19 mouse cellular contexts compared by ENCODE assay signal in the genomic region with DNA sequence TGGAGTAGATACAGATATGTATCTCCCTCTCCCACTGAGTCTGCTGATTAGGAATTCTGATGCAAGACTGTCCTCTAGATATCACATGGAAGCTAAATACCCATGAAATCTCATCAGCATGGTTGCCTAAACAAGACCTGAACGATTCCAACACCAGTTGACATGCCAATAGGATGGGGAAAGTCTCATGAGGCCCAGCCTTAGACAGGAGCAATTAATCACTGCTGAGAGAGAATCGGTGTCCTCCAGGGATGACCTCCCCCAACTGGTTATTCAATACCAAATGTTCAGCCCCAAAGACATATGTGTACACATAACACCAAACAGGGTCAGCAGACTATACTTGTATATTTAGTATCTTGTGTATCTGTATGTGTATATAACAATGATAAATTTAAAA.
DNase-seq lines count a peak whose midpoint lies in the region; ATAC-seq and TF ChIP-seq lines count a peak whose summit lies in the region.
"Had no signal": no experiment of that assay in that cellular context is flagged by ENCODE, and none has a peak within 500 bp of the region (broad histone marks: within the 10 kb centered on the region; RNA-seq: fewer than 3 reads in every experiment).

No protein-coding gene starts in this region.

- ATAC-seq in heart, embryonic 11.5 days (replicated peaks; ENCODE audit: insufficient number of reproducible peaks, low FRiP score, low TSS enrichment) = no peak
- 0 out of 2 replicates have a peak, but pooled peaks have one; percentile 45 for ATAC-seq in hindbrain, embryonic 16.5 days
- no peak for ATAC-seq in forebrain, embryonic 14.5 days
- ATAC-seq: midbrain, embryonic 15.5 days had no signal

- no peaks in the 10 kb centered on the region for H3K79me3 ChIP-seq in C2C12 (ENCODE audit: low read depth)

- H3K27me3 ChIP-seq in heart, embryonic 11.5 days (ENCODE audit: control insufficient read depth, insufficient read depth, low read length) = no peaks in the 10 kb centered on the region
- H3K27me3 ChIP-seq in C2C12 (ENCODE audit: control insufficient read depth, insufficient read depth, insufficient read length) = no peaks in the 10 kb centered on the region
- H3K27me3 ChIP-seq in hindbrain, embryonic 16.5 days (replicated peaks; ENCODE audit: control insufficient read depth, insufficient read depth, low read length) = no peaks in the 10 kb centered on the region
- H3K27me3 ChIP-seq in forebrain, embryonic 14.5 days (replicated peaks; ENCODE audit: control insufficient read depth, insufficient read depth, low read length) = no peaks in the 10 kb centered on the region
- H3K27me3 ChIP-seq: limb, embryonic 15.5 days; midbrain, embryonic 15.5 days; neural tube, embryonic 12.5 days had no signal

- H3K36me3 ChIP-seq in heart, embryonic 11.5 days (ENCODE audit: control insufficient read depth, insufficient read depth, low read length) = no peaks in the 10 kb centered on the region
- H3K36me3 ChIP-seq in C2C12 (ENCODE audit: control insufficient read depth, insufficient read depth) = no peaks in the 10 kb centered on the region
- H3K36me3 ChIP-seq in hindbrain, embryonic 16.5 days (ENCODE audit: control insufficient read depth, insufficient read depth, low read length) = no peaks in the 10 kb centered on the region
- H3K36me3 ChIP-seq in forebrain, embryonic 14.5 days (ENCODE audit: control insufficient read depth, insufficient read depth, low read length) = no peaks in the 10 kb centered on the region
- H3K36me3 ChIP-seq: limb, embryonic 15.5 days; midbrain, embryonic 15.5 days; neural tube, embryonic 12.5 days had no signal

- no peak overlapping the region for H3K27ac ChIP-seq in heart, embryonic 11.5 days (ENCODE audit: low read depth, low read length)
- H3K27ac ChIP-seq in embryonic fibroblast, embryonic 13.5 days (ENCODE audit: insufficient read depth, low read length) = peak overlapping the region; percentile 89
- H3K27ac ChIP-seq in hindbrain, embryonic 16.5 days (ENCODE audit: low read depth, low read length) = no peak overlapping the region
- H3K27ac ChIP-seq in forebrain, embryonic 14.5 days (ENCODE audit: low read depth, low read length) = no peak overlapping the region
- H3K27ac ChIP-seq: layer of hippocampus, adult 2 months; limb, embryonic 15.5 days; midbrain, embryonic 15.5 days; neural tube, embryonic 12.5 days had no signal

- intact Hi-C loops in gastrocnemius, postnatal 36 days (cut with DNase I) = no loop called here

- no peaks in the 10 kb centered on the region for H3K4me1 ChIP-seq in heart, embryonic 11.5 days (ENCODE audit: control insufficient read depth, insufficient read depth, low read length)
- peaks cover 9% of the 10 kb centered on the region for H3K4me1 ChIP-seq in embryonic fibroblast, embryonic 13.5 days (ENCODE audit: control insufficient read depth, insufficient read depth, low read length)
- H3K4me1 ChIP-seq in hindbrain, embryonic 16.5 days (ENCODE audit: control insufficient read depth, insufficient read depth, low read depth, low read length) = no peaks in the 10 kb centered on the region
- no peaks in the 10 kb centered on the region for H3K4me1 ChIP-seq in forebrain, embryonic 14.5 days (ENCODE audit: control insufficient read depth, insufficient read depth, low read length)
- H3K4me1 ChIP-seq: limb, embryonic 15.5 days; midbrain, embryonic 15.5 days; neural tube, embryonic 12.5 days had no signal

- no peak for TF ChIP-seq CTCF in C2C12 (IDR thresholded peaks at IDR 0.05; ENCODE audit: control insufficient read depth, insufficient read depth, insufficient read length)
- TF ChIP-seq CTCF in embryonic fibroblast, embryonic 13.5 days (IDR thresholded peaks at IDR 0.05; ENCODE audit: borderline replicate concordance, insufficient read depth, low read length) = no peak

- TF ChIP-seq POLR2A in embryonic fibroblast, embryonic 13.5 days (IDR thresholded peaks at IDR 0.05; ENCODE audit: low read depth, low read length) = no peak

- peak; percentile 57 for DNase-seq in heart, adult 11 months
- no peak for DNase-seq in spleen, postnatal 10 days (ENCODE audit: low spot score in 2 of 2)
- DNase-seq in forebrain, embryonic 14.5 days (ENCODE audit: low spot score) = no peak
- no peak for DNase-seq in gastrocnemius, postnatal 36 days
- DNase-seq: cerebellum, adult 2 months; gastrocnemius, postnatal 10 days; kidney, adult 18-20 months; kidney, postnatal 10 days; layer of hippocampus, postnatal 36 days; lung, postnatal 14 days; right cerebral cortex, postnatal 14 days had no signal

- H3K79me2 ChIP-seq in C2C12 (ENCODE audit: control insufficient read depth, insufficient read depth) = no peaks in the 10 kb centered on the region

- H3K9ac ChIP-seq in heart, embryonic 11.5 days (ENCODE audit: low read depth, low read length) = no peak overlapping the region
- no peak overlapping the region for H3K9ac ChIP-seq in hindbrain, embryonic 16.5 days (ENCODE audit: low read depth, low read length)
- H3K9ac ChIP-seq in forebrain, embryonic 14.5 days (ENCODE audit: low read length) = no peak overlapping the region
- H3K9ac ChIP-seq: limb, embryonic 15.5 days; midbrain, embryonic 15.5 days; neural tube, embryonic 12.5 days had no signal

- H3K9me3 ChIP-seq in heart, embryonic 11.5 days (replicated peaks; ENCODE audit: control insufficient read depth, low read length) = no peaks in the 10 kb centered on the region
- H3K9me3 ChIP-seq in hindbrain, embryonic 16.5 days (ENCODE audit: control insufficient read depth, low read length) = no peaks in the 10 kb centered on the region
- no peaks in the 10 kb centered on the region for H3K9me3 ChIP-seq in forebrain, embryonic 14.5 days (replicated peaks; ENCODE audit: control insufficient read depth, low read length)
- H3K9me3 ChIP-seq: limb, embryonic 15.5 days; midbrain, embryonic 15.5 days; neural tube, embryonic 12.5 days had no signal

- no peak overlapping the region for H3ac ChIP-seq in C2C12 (ENCODE audit: control insufficient read depth, insufficient read length, low read depth)

- H3K4me2 ChIP-seq in heart, embryonic 11.5 days = no peak overlapping the region
- H3K4me2 ChIP-seq in hindbrain, embryonic 16.5 days (ENCODE audit: low read length) = no peak overlapping the region
- no peak overlapping the region for H3K4me2 ChIP-seq in forebrain, embryonic 14.5 days (ENCODE audit: low read length)
- H3K4me2 ChIP-seq: limb, embryonic 15.5 days; midbrain, embryonic 15.5 days; neural tube, embryonic 12.5 days had no signal

- H3K4me3 ChIP-seq in heart, embryonic 11.5 days (ENCODE audit: low read depth, low read length) = no peak overlapping the region
- no peak overlapping the region for H3K4me3 ChIP-seq in C2C12 (ENCODE audit: insufficient read depth, poor library complexity, severe bottlenecking)
- no peak overlapping the region for H3K4me3 ChIP-seq in embryonic fibroblast, embryonic 13.5 days (ENCODE audit: insufficient read depth, low read length)
- no peak overlapping the region for H3K4me3 ChIP-seq in hindbrain, embryonic 16.5 days (ENCODE audit: low read length)
- no peak overlapping the region for H3K4me3 ChIP-seq in forebrain, embryonic 14.5 days (ENCODE audit: low read depth, low read length)
- H3K4me3 ChIP-seq: layer of hippocampus, adult 2 months; limb, embryonic 15.5 days; midbrain, embryonic 15.5 days; neural tube, embryonic 12.5 days had no signal

- 56% methylated on average over 2 of the region's 2 CpGs for WGBS in heart, embryonic 11.5 days (ENCODE audit: insufficient replicate concordance)
- WGBS in hindbrain, embryonic 16.5 days = 24% methylated on average over 2 of the region's 2 CpGs
- WGBS in forebrain, embryonic 14.5 days = 72% methylated on average over 2 of the region's 2 CpGs

TF ChIP-seq in C2C12, 6 proteins besides CTCF, POLR2A, EP300 and RAD21:
- TF ChIP-seq MAX (IDR thresholded peaks at IDR 0.05) (no peak), CEBPB (IDR thresholded peaks at IDR 0.05; ENCODE audit: low read depth) (peak; percentile 14)
